Mouse (Mus musculus): ENCODE results near the gene Rdh16f2. TPM values are rescaled to one million over a fixed set of nuclear protein-coding genes. Genes with fewer than 3 reads are reported as not detected.
"Not testable (repeated sequence)": the region's sequence is repeated elsewhere in the genome, so short reads cannot be mapped to it uniquely, and the experiment has no call there.

Rdh16f2 gene
- total RNA-seq, 1 experiment: not detected

GRCm38 (mm10) chr10:127835292-127835691 is 31.0 kb upstream of the Rdh16f2 start:
- Histone ChIP-seq H3K4me3 (ENCODE audit: insufficient read depth in 1 of 2, low read depth in 1 of 2, low read length in 2 of 2, poor library complexity in 1 of 2, severe bottlenecking in 1 of 2) (no peak overlapping the region), H3K9ac (ENCODE audit: insufficient read depth, low read depth, low read length, poor library complexity, severe bottlenecking) (no peak overlapping the region), H3K9me3 (ENCODE audit: control insufficient read depth, insufficient read depth, low read depth, low read length) (no peaks in the 10 kb centered on the region), H3K27ac (ENCODE audit: insufficient read depth, low read depth, low read length, poor library complexity, severe bottlenecking) (no peak overlapping the region), H3K4me1 (ENCODE audit: control insufficient read depth in 2 of 2, insufficient read depth in 2 of 2, low read length in 2 of 2, poor library complexity in 1 of 2) (no peaks in the 10 kb centered on the region), H3K36me3 (ENCODE audit: control insufficient read depth, insufficient read depth, low read length, poor library complexity, severe bottlenecking) (no peaks in the 10 kb centered on the region)
- in situ Hi-C loops (cut with MboI; ENCODE audit: low sequenced_read_pairs in 2 of 2, unreplicated experiment in 2 of 2): no loop called here
- no peak for DNase-seq (ENCODE audit: low read depth, low spot score)
- no peak for TF ChIP-seq HCFC1 (IDR thresholded peaks at IDR 0.05; ENCODE audit: borderline replicate concordance, insufficient read depth, low read length)
- no peak for TF ChIP-seq MAFK (IDR thresholded peaks at IDR 0.05; ENCODE audit: insufficient read depth, low read depth, low read length)
- no peak for TF ChIP-seq ZNF384 (IDR thresholded peaks at IDR 0.05; ENCODE audit: low read depth, low read length)
- TF ChIP-seq ZC3H11A (IDR thresholded peaks at IDR 0.05; ENCODE audit: borderline replicate concordance, low read depth, low read length): no peak

GRCm38 (mm10) chr10:127837793-127838192 is 28.5 kb upstream of the Rdh16f2 start:
- H3K36me3 ChIP-seq (ENCODE audit: control insufficient read depth, insufficient read depth, low read length, poor library complexity, severe bottlenecking); H3K9ac ChIP-seq (ENCODE audit: insufficient read depth, low read depth, low read length, poor library complexity, severe bottlenecking); H3K4me1 ChIP-seq (ENCODE audit: control insufficient read depth in 2 of 2, insufficient read depth in 2 of 2, low read length in 2 of 2, poor library complexity in 1 of 2); H3K27ac ChIP-seq (ENCODE audit: insufficient read depth, low read depth, low read length, poor library complexity, severe bottlenecking); H3K9me3 ChIP-seq (ENCODE audit: control insufficient read depth, insufficient read depth, low read depth, low read length); H3K4me3 ChIP-seq (ENCODE audit: insufficient read depth in 1 of 2, low read depth in 1 of 2, low read length in 2 of 2, poor library complexity in 1 of 2, severe bottlenecking in 1 of 2); in situ Hi-C loops (cut with MboI; ENCODE audit: low sequenced_read_pairs in 2 of 2, unreplicated experiment in 2 of 2); DNase-seq (ENCODE audit: low read depth, low spot score): not testable (repeated sequence)

GRCm38 (mm10) chr10:127838539-127838938 is 27.7 kb upstream of the Rdh16f2 start:
- Histone ChIP-seq H3K4me1 (ENCODE audit: control insufficient read depth in 2 of 2, insufficient read depth in 2 of 2, low read length in 2 of 2, poor library complexity in 1 of 2) (no peaks in the 10 kb centered on the region), H3K36me3 (ENCODE audit: control insufficient read depth, insufficient read depth, low read length, poor library complexity, severe bottlenecking) (no peaks in the 10 kb centered on the region), H3K9me3 (ENCODE audit: control insufficient read depth, insufficient read depth, low read depth, low read length) (no peaks in the 10 kb centered on the region), H3K9ac (ENCODE audit: insufficient read depth, low read depth, low read length, poor library complexity, severe bottlenecking) (no peak overlapping the region), H3K27ac (ENCODE audit: insufficient read depth, low read depth, low read length, poor library complexity, severe bottlenecking) (no peak overlapping the region), H3K4me3 (ENCODE audit: insufficient read depth in 1 of 2, low read depth in 1 of 2, low read length in 2 of 2, poor library complexity in 1 of 2, severe bottlenecking in 1 of 2) (no peak overlapping the region)
- in situ Hi-C loops (cut with MboI; ENCODE audit: low sequenced_read_pairs in 2 of 2, unreplicated experiment in 2 of 2): no loop called here
- DNase-seq (ENCODE audit: low read depth, low spot score): no peak
- no peak for TF ChIP-seq HCFC1 (IDR thresholded peaks at IDR 0.05; ENCODE audit: borderline replicate concordance, insufficient read depth, low read length)
- no peak for TF ChIP-seq ZC3H11A (IDR thresholded peaks at IDR 0.05; ENCODE audit: borderline replicate concordance, low read depth, low read length)
- no peak for TF ChIP-seq ZNF384 (IDR thresholded peaks at IDR 0.05; ENCODE audit: low read depth, low read length)
- TF ChIP-seq CHD2 (IDR thresholded peaks at IDR 0.05; ENCODE audit: low read depth, low read length): no peak
- no peak for TF ChIP-seq MAFK (IDR thresholded peaks at IDR 0.05; ENCODE audit: insufficient read depth, low read depth, low read length)

GRCm38 (mm10) chr10:127840776-127841175 is 25.5 kb upstream of the Rdh16f2 start:
- Histone ChIP-seq H3K4me1 (ENCODE audit: control insufficient read depth in 2 of 2, insufficient read depth in 2 of 2, low read length in 2 of 2, poor library complexity in 1 of 2) (no peaks in the 10 kb centered on the region), H3K27ac (ENCODE audit: insufficient read depth, low read depth, low read length, poor library complexity, severe bottlenecking) (no peak overlapping the region), H3K36me3 (ENCODE audit: control insufficient read depth, insufficient read depth, low read length, poor library complexity, severe bottlenecking) (no peaks in the 10 kb centered on the region), H3K9me3 (ENCODE audit: control insufficient read depth, insufficient read depth, low read depth, low read length) (no peaks in the 10 kb centered on the region), H3K4me3 (ENCODE audit: insufficient read depth in 1 of 2, low read depth in 1 of 2, low read length in 2 of 2, poor library complexity in 1 of 2, severe bottlenecking in 1 of 2) (no peak overlapping the region), H3K9ac (ENCODE audit: insufficient read depth, low read depth, low read length, poor library complexity, severe bottlenecking) (no peak overlapping the region)
- DNase-seq (ENCODE audit: low read depth, low spot score): no peak
- TF ChIP-seq HCFC1 (IDR thresholded peaks at IDR 0.05; ENCODE audit: borderline replicate concordance, insufficient read depth, low read length) (no peak), MAFK (IDR thresholded peaks at IDR 0.05; ENCODE audit: insufficient read depth, low read depth, low read length) (no peak), ZNF384 (IDR thresholded peaks at IDR 0.05; ENCODE audit: low read depth, low read length) (no peak), ZC3H11A (IDR thresholded peaks at IDR 0.05; ENCODE audit: borderline replicate concordance, low read depth, low read length) (no peak), CHD2 (IDR thresholded peaks at IDR 0.05; ENCODE audit: low read depth, low read length) (no peak)
- in situ Hi-C loops (cut with MboI; ENCODE audit: low sequenced_read_pairs in 2 of 2, unreplicated experiment in 2 of 2): no loop called here

DNA sequence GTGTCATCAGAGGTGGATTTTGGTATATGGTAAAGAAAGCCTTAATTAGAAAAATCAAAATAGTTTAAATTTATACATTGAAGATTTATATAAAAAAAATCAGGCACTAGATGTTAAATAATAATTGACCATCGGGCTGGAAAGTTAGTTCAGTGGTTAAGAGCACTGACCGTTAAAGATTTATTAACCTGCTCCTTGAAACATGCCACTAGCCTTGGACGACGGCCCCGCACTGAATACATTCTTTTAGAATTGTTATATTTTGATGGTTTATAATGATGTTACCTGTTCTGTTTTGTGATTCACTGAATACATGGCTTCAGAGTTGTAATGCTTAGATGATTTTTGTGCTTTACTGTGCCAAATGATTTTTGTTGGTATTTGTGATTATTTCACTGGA is 20.3 kb upstream of the Rdh16f2 start:
- DNase-seq (ENCODE audit: low read depth, low spot score); H3K9ac ChIP-seq (ENCODE audit: insufficient read depth, low read depth, low read length, poor library complexity, severe bottlenecking); H3K4me3 ChIP-seq (ENCODE audit: insufficient read depth in 1 of 2, low read depth in 1 of 2, low read length in 2 of 2, poor library complexity in 1 of 2, severe bottlenecking in 1 of 2); H3K4me1 ChIP-seq (ENCODE audit: control insufficient read depth in 2 of 2, insufficient read depth in 2 of 2, low read length in 2 of 2, poor library complexity in 1 of 2); H3K9me3 ChIP-seq (ENCODE audit: control insufficient read depth, insufficient read depth, low read depth, low read length); in situ Hi-C loops (cut with MboI; ENCODE audit: low sequenced_read_pairs in 2 of 2, unreplicated experiment in 2 of 2); H3K36me3 ChIP-seq (ENCODE audit: control insufficient read depth, insufficient read depth, low read length, poor library complexity, severe bottlenecking); H3K27ac ChIP-seq (ENCODE audit: insufficient read depth, low read depth, low read length, poor library complexity, severe bottlenecking): not testable (repeated sequence)
